8 mouse cellular contexts compared by ENCODE assay signal in genomic region chr1:54194954-54195305, GRCm38 (mm10). TPM values are rescaled to one million over a fixed set of nuclear protein-coding genes. Genes with fewer than 3 reads are reported as not detected.
A peak's percentile ranks its signal among the peaks of the same experiment; 100 is the strongest.
DNase-seq lines count a peak whose midpoint lies in the region; ATAC-seq and TF ChIP-seq lines count a peak whose summit lies in the region.

Gene Hecw2, minus strand, starts transcription at chr1:54195168.

- H3K4me3 ChIP-seq in intestine, postnatal 0 days (ENCODE audit: low read depth, low read length) = peak within 1 kb of the TSS; percentile 79
- H3K4me3 ChIP-seq in limb, embryonic 14.5 days (replicated peaks; ENCODE audit: low read length) = peak within 1 kb of the TSS; percentile 80
- peak within 1 kb of the TSS; percentile 89 for H3K4me3 ChIP-seq in neural tube, embryonic 13.5 days

- H3K27me3 ChIP-seq in intestine, postnatal 0 days (replicated peaks; ENCODE audit: control insufficient read depth, insufficient read depth, low read length) = peaks cover 23% of the 10 kb centered on the region
- no peaks in the 10 kb centered on the region for H3K27me3 ChIP-seq in limb, embryonic 14.5 days (ENCODE audit: control insufficient read depth, insufficient read depth, low read length)
- H3K27me3 ChIP-seq in neural tube, embryonic 13.5 days = peaks cover 12% of the 10 kb centered on the region; the same call in 1 of the 2 replicates

- no peaks in the 10 kb centered on the region for H3K36me3 ChIP-seq in intestine, postnatal 0 days (ENCODE audit: control insufficient read depth, insufficient read depth)
- H3K36me3 ChIP-seq in limb, embryonic 14.5 days (ENCODE audit: control insufficient read depth, insufficient read depth, low read length) = no peaks in the 10 kb centered on the region
- no peaks in the 10 kb centered on the region for H3K36me3 ChIP-seq in neural tube, embryonic 13.5 days

- peak; percentile 64 for DNase-seq in retina, embryonic 14.5 days (ENCODE audit: low spot score)
- no peak for DNase-seq in retina, postnatal 1 day
- peak; percentile 70 for DNase-seq in embryo, embryonic 10 days (ENCODE audit: low spot score)
- peak; percentile 17 for DNase-seq in gastrocnemius, postnatal 25 days
- DNase-seq in limb, embryonic 14.5 days (ENCODE audit: low spot score) = peak; percentile 23
- DNase-seq in T-cell, adult 2 months (ENCODE audit: low spot score) = no peak

- peak within 1 kb of the TSS; percentile 96 for H3K4me2 ChIP-seq in intestine, postnatal 0 days (replicated peaks; ENCODE audit: low read depth)
- H3K4me2 ChIP-seq in limb, embryonic 14.5 days (replicated peaks; ENCODE audit: low read depth, low read length, severe bottlenecking) = peak within 1 kb of the TSS; percentile 70
- peak within 1 kb of the TSS; percentile 57 for H3K4me2 ChIP-seq in neural tube, embryonic 13.5 days

- H3K4me1 ChIP-seq in intestine, postnatal 0 days (replicated peaks; ENCODE audit: control insufficient read depth, insufficient read depth, low read length) = no peaks in the 10 kb centered on the region; the same call in 1 of the 2 replicates
- no peaks in the 10 kb centered on the region for H3K4me1 ChIP-seq in limb, embryonic 14.5 days (ENCODE audit: control insufficient read depth, insufficient read depth, low read length)
- H3K4me1 ChIP-seq in neural tube, embryonic 13.5 days (replicated peaks) = peaks cover 19% of the 10 kb centered on the region

- no peak within 1 kb of the TSS for H3K27ac ChIP-seq in intestine, postnatal 0 days (ENCODE audit: low read depth, low read length)
- peak within 1 kb of the TSS; percentile 67 for H3K27ac ChIP-seq in limb, embryonic 14.5 days (replicated peaks; ENCODE audit: low read depth, low read length)
- peak within 1 kb of the TSS; percentile 98 for H3K27ac ChIP-seq in neural tube, embryonic 13.5 days (replicated peaks)

- H3K9ac ChIP-seq in intestine, postnatal 0 days (ENCODE audit: low read depth, low read length) = peak within 1 kb of the TSS; percentile 67
- H3K9ac ChIP-seq in limb, embryonic 14.5 days (ENCODE audit: low read depth, low read length, severe bottlenecking) = peak within 1 kb of the TSS; percentile 88
- peak within 1 kb of the TSS; percentile 94 for H3K9ac ChIP-seq in neural tube, embryonic 13.5 days

- ATAC-seq in intestine, postnatal 0 days = no peak
- peak; percentile 72 for ATAC-seq in limb, embryonic 14.5 days (ENCODE audit: low FRiP score, low read depth)
- peak; percentile 90 for ATAC-seq in neural tube, embryonic 13.5 days (ENCODE audit: low read depth)

- TF ChIP-seq CTCF in intestine, postnatal 0 days (IDR thresholded peaks at IDR 0.05; ENCODE audit: low read depth) = no peak

- TF ChIP-seq POLR2A in limb, embryonic 14.5 days (IDR thresholded peaks at IDR 0.05; ENCODE audit: borderline replicate concordance, extremely low read depth, insufficient read depth, insufficient read length) = no peak

- H3K9me3 ChIP-seq in intestine, postnatal 0 days (ENCODE audit: control insufficient read depth) = no peaks in the 10 kb centered on the region
- H3K9me3 ChIP-seq in limb, embryonic 14.5 days (ENCODE audit: control insufficient read depth, low read length) = no peaks in the 10 kb centered on the region
- no peaks in the 10 kb centered on the region for H3K9me3 ChIP-seq in neural tube, embryonic 13.5 days

- under 1% methylated on average over 38 of the region's 38 CpGs for WGBS in intestine, postnatal 0 days
- under 1% methylated on average over 20 of the region's 38 CpGs for WGBS in limb, embryonic 14.5 days
- WGBS in neural tube, embryonic 13.5 days = under 1% methylated on average over 38 of the region's 38 CpGs

RNA-seq across cellular contexts. Expression of gene Hecw2, which starts in this region (rescaled TPM):
- total RNA-seq in gastrocnemius, postnatal 25 days (2021) = 1 to 10 TPM; 3.1 to 4.3 TPM
- 0.69 and 0.92 TPM in 2 replicates for polyA plus RNA-seq in intestine, postnatal 0 days (2015; fragmentation: Nextera tagmentation; extraction: Ambion mirVana)
- polyA plus RNA-seq in limb, embryonic 14.5 days (2012; rRNA removed) = 2.2 and 2.4 TPM in 2 replicates
- 2.8 TPM in 2 replicates for polyA plus RNA-seq in limb, embryonic 14.5 days (2014; fragmentation: Nextera tagmentation; extraction: Ambion mirVana)
- polyA plus RNA-seq in neural tube, embryonic 13.5 days (2015; fragmentation: Nextera tagmentation; extraction: Ambion mirVana) = 8.3 and 10.2 TPM in 2 replicates

Comparison
In these comparisons a context has a peak if more than half of its experiments do, and no peak if none do; other contexts are left out.
1. DNase-seq: peak in retina, embryonic 14.5 days (single experiment), embryo, embryonic 10 days (single experiment), gastrocnemius, postnatal 25 days (single experiment) and limb, embryonic 14.5 days (single experiment); none in retina, postnatal 1 day (single experiment) and T-cell, adult 2 months (single experiment).
2. Peak in every context shown above with its lines, with median percentiles within 50 percentile points of each other: H3K4me2 ChIP-seq, H3K4me3 ChIP-seq and H3K9ac ChIP-seq.